Mouse (Mus musculus): ENCODE measurements around the gene Zfp366. TPM values are rescaled to one million over a fixed set of nuclear protein-coding genes. Genes with fewer than 3 reads are reported as not detected.

Zfp366 gene
- polyA plus RNA-seq, 1 experiment: 1.1 TPM

DNA sequence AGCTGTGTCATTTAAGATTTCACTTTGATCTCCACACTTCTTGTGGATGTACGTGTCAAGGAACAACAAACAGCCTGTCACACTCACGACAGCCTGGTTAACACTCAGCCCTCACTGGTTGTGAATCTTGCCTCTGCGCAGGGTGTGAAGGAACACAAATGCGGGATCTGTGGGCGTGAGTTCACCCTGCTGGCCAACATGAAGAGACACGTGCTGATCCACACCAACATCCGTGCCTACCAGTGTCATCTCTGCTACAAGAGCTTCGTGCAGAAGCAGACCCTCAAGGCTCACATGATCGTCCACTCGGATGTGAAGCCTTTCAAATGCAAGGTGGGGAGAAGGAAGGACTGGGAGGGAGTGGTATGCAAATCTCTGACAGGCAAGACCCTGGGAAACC lies 49.3 kb downstream of the Zfp366 start:
- TF ChIP-seq POLR2A (IDR thresholded peaks at IDR 0.05; ENCODE audit: borderline replicate concordance, control insufficient read depth, low read depth, low read length): no peak
- TF ChIP-seq CTCF (IDR thresholded peaks at IDR 0.05; ENCODE audit: control insufficient read depth, insufficient read depth, low read length): no peak
- Histone ChIP-seq H3K4me3 (replicated peaks; ENCODE audit: control insufficient read depth, low read depth, low read length) (no peak overlapping the region), H3K4me1 (ENCODE audit: control insufficient read depth, insufficient read depth, low read length) (no peaks in the 10 kb centered on the region), H3K27ac (ENCODE audit: control insufficient read depth, insufficient read depth, low read depth, low read length, poor library complexity) (no peak overlapping the region)
- WGBS: 79% methylated on average over 10 of the region's 10 CpGs

DNA sequence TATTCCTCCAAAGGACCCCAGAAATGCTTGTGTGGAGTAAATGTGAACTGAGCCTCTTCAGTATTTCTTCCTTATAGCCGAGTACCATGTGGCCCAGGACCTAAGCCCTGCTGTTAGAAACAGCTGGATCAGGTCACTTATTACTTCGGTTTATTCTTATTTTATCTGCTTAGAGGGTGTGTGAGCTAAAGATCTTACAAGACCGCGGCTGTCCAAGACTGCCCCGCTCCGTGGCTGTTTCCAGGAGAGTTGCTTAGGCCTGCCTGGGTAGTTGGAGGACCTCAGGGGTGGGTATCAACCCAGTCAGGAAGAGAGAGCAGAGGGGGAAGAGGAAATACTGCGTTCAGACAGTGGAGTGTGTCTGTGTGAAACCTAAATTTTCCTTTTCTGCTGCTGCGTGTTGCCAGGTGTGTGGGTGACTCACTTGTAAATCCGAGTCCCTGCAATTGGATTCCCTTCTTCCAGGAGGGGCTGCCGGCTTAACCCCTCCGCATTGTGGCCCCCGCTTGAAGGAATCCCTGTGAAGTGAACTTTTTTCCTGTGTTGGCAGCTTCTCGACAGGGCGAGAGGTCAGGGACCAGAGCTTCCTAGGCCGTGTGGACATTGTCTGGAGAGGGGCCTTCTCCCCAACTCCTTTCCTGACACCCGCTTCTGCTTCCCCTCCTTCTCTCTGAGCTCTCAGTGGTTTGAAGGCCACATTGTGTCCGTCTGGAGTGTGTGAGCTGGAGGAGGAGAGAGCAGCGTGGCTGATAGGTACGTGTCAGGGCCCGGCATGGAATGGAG lies 51.0 kb downstream of the Zfp366 start:
- no peak for TF ChIP-seq POLR2A (IDR thresholded peaks at IDR 0.05; ENCODE audit: borderline replicate concordance, control insufficient read depth, low read depth, low read length)
- TF ChIP-seq CTCF (IDR thresholded peaks at IDR 0.05; ENCODE audit: control insufficient read depth, insufficient read depth, low read length): no peak
- WGBS: 73% methylated on average over 20 of the region's 20 CpGs
- Histone ChIP-seq H3K4me1 (ENCODE audit: control insufficient read depth, insufficient read depth, low read length) (no peaks in the 10 kb centered on the region), H3K27ac (ENCODE audit: control insufficient read depth, insufficient read depth, low read depth, low read length, poor library complexity) (no peak overlapping the region), H3K4me3 (replicated peaks; ENCODE audit: control insufficient read depth, low read depth, low read length) (no peak overlapping the region)

DNA sequence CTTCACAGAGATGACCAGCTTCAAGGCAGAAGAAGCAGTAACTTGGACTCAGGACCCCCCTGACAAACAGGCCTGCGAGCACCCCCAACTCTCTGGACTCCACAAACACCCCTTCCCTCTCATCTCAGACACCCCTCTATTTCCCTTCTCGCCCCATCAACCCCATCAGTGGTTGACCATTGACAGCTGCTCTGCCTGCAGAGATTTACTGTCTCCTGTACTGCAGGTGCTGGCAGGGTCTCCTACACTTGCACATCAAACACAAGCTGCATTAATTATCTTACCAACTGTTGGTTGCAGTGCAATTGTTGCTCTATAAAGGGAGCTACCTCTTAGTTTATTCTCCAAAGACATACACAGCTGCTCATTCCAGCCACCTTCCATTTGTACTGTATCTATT lies 51.6 kb downstream of the Zfp366 start:
- Histone ChIP-seq H3K27ac (ENCODE audit: control insufficient read depth, insufficient read depth, low read depth, low read length, poor library complexity) (no peak overlapping the region), H3K4me3 (replicated peaks; ENCODE audit: control insufficient read depth, low read depth, low read length) (no peak overlapping the region), H3K4me1 (ENCODE audit: control insufficient read depth, insufficient read depth, low read length) (no peaks in the 10 kb centered on the region)
- 72% methylated on average over 2 of the region's 2 CpGs for WGBS
- TF ChIP-seq CTCF (IDR thresholded peaks at IDR 0.05; ENCODE audit: control insufficient read depth, insufficient read depth, low read length) (no peak), POLR2A (IDR thresholded peaks at IDR 0.05; ENCODE audit: borderline replicate concordance, control insufficient read depth, low read depth, low read length) (no peak)

DNA sequence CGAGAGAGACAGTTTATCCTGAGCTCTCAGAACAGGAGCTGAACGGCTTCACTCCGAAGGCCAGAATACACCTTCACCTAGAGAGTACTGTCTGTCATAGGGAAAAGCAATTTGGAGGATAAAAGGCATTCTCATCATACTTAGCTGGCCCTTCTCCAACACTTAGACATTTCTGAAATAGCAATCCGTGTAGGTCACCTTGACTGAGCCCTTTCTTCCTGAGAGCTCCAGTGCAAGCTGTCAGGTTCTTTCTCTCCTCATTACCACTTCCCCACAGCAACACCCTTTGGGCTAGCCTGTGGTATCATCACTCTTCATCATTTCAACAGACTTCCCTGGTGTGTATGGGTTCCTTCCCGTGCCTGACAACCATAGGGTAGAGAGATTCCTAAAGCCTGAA lies 52.5 kb downstream of the Zfp366 start:
- no peak overlapping the region for H3K4me3 ChIP-seq (replicated peaks; ENCODE audit: control insufficient read depth, low read depth, low read length)
- H3K4me1 ChIP-seq (ENCODE audit: control insufficient read depth, insufficient read depth, low read length): 0 out of 2 replicates have a peak, but pooled peaks cover 2% of the 10 kb centered on the region
- TF ChIP-seq CTCF (IDR thresholded peaks at IDR 0.05; ENCODE audit: control insufficient read depth, insufficient read depth, low read length): no peak
- 71% methylated on average over 5 of the region's 5 CpGs for WGBS
- H3K27ac ChIP-seq (ENCODE audit: control insufficient read depth, insufficient read depth, low read depth, low read length, poor library complexity): no peak overlapping the region

DNA sequence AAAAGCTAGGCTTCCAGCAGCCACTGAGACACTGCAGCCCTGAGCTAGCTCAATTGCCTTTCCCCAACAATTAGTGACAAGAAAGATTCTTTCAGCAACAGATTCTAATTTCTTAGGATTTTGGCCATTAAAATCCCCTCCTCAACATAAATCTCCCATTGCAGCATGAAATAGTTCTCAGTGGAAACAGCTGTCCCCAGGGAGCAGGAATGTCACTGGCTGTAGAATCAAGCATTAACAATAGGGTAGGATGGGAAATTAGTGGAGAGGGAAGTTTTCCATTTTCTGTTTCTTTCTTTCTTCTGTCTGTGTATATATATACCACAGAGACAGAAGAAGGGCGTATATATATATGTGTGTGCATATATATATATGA lies 53.2 kb downstream of the Zfp366 start:
- WGBS: 72% methylated on average over 1 of the region's 1 CpGs
- no peak overlapping the region for H3K4me3 ChIP-seq (replicated peaks; ENCODE audit: control insufficient read depth, low read depth, low read length)
- peaks cover 2% of the 10 kb centered on the region; the same call in 1 of the 2 replicates for H3K4me1 ChIP-seq (ENCODE audit: control insufficient read depth, insufficient read depth, low read length)
- TF ChIP-seq CTCF (IDR thresholded peaks at IDR 0.05; ENCODE audit: control insufficient read depth, insufficient read depth, low read length) (no peak), POLR2A (IDR thresholded peaks at IDR 0.05; ENCODE audit: borderline replicate concordance, control insufficient read depth, low read depth, low read length) (no peak)
- H3K27ac ChIP-seq (ENCODE audit: control insufficient read depth, insufficient read depth, low read depth, low read length, poor library complexity): no peak overlapping the region

DNA sequence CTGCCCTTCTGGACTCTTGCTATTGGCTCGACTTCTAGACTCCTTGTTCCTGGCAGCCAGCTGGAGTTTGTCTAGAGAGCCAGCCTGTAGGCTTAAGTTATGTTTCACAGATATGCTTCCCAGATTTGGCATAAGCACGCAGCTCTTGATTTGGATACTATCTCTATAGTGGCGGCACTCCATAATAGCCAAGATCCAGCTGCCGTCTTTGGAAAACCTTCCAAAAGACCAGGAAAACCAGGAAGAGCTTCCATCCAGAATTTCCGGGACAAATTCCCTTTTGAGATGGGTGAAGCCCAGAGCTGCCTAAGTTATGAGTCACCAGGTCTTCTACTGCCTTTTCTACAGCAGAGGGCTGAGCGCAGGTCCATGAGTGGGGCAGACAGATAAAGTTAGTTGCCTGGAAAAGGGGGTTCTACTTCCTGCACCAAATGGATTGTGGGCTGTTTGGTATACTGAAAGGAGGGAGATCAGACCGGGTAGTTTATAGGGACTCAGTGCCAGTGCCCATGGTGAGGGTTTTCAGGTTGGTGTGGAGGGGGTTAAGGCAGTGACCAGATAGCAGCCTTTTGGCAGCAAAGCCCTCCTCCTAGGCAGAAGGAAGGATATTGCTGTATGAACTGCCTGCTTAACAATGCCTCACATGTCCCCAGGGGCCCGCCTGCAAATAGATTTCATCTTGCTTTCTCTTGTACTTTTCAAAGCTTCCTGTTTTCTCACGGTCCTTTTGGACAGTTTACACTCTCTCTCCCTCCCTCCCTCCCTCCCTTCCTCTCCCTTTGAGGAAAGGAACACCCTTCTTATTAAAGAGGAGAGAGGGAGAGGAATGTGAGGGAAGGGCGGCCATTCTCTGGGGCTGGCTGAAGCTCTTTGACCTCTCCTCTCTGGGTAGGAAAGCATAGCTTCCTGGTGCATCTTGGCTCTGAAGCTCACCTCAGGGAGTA lies 53.9 kb downstream of the Zfp366 start:
- peaks cover 2% of the 10 kb centered on the region; the same call in 1 of the 2 replicates for H3K4me1 ChIP-seq (ENCODE audit: control insufficient read depth, insufficient read depth, low read length)
- WGBS: 57% methylated on average over 10 of the region's 10 CpGs
- H3K27ac ChIP-seq (ENCODE audit: control insufficient read depth, insufficient read depth, low read depth, low read length, poor library complexity): no peak overlapping the region
- H3K4me3 ChIP-seq (replicated peaks; ENCODE audit: control insufficient read depth, low read depth, low read length): no peak overlapping the region
- no peak for TF ChIP-seq CTCF (IDR thresholded peaks at IDR 0.05; ENCODE audit: control insufficient read depth, insufficient read depth, low read length)
- no peak for TF ChIP-seq POLR2A (IDR thresholded peaks at IDR 0.05; ENCODE audit: borderline replicate concordance, control insufficient read depth, low read depth, low read length)

DNA sequence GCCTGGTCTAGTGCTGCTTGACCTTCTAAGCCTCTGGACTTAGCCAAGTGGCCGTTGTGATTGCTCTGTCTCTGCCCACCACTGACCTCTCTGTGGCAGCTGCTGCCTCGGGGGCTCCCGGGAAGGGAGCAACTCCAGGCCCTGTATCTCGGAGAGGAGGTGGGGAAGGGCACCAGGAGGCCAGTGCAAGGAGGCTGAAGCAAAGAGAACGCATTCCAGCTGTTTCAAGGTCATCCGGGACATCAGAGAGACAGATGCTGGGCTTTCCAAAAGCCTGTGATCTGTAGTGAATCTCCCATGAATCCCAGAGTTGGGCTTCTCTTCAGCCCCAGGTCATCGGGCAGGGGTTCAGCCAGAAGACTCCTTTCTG lies 54.5 kb downstream of the Zfp366 start:
- TF ChIP-seq CTCF (IDR thresholded peaks at IDR 0.05; ENCODE audit: control insufficient read depth, insufficient read depth, low read length) (no peak), POLR2A (IDR thresholded peaks at IDR 0.05; ENCODE audit: borderline replicate concordance, control insufficient read depth, low read depth, low read length) (no peak)
- WGBS: 68% methylated on average over 7 of the region's 7 CpGs
- H3K4me1 ChIP-seq (ENCODE audit: control insufficient read depth, insufficient read depth, low read length): peaks cover 2% of the 10 kb centered on the region; the same call in 1 of the 2 replicates
- H3K4me3 ChIP-seq (replicated peaks; ENCODE audit: control insufficient read depth, low read depth, low read length): no peak overlapping the region
- no peak overlapping the region for H3K27ac ChIP-seq (ENCODE audit: control insufficient read depth, insufficient read depth, low read depth, low read length, poor library complexity)

DNA sequence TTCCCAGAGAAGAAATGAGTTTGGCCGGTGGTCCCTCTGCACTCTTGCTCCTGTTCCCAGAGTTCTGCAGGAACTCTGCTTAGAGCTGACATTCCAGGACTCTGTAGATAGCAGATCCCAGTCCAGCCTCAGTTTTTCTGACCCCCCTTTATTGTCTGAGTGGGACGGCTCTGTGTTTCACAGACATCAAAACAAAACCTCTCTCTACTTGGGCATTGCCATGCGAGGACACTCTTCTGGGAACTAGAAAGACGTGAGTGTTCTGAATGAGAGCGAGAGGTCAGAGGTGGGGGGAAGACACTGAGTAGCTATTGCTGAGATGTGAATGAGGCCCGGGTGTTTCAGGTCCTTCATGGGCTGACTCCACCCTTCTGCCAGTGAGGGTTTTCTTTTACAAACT lies 55.1 kb downstream of the Zfp366 start:
- H3K4me3 ChIP-seq (replicated peaks; ENCODE audit: control insufficient read depth, low read depth, low read length): no peak overlapping the region
- TF ChIP-seq CTCF (IDR thresholded peaks at IDR 0.05; ENCODE audit: control insufficient read depth, insufficient read depth, low read length) (no peak), POLR2A (IDR thresholded peaks at IDR 0.05; ENCODE audit: borderline replicate concordance, control insufficient read depth, low read depth, low read length) (no peak)
- H3K27ac ChIP-seq (ENCODE audit: control insufficient read depth, insufficient read depth, low read depth, low read length, poor library complexity): no peak overlapping the region
- whole genome bisulfite sequencing: 70% methylated on average over 6 of the region's 6 CpGs
- peaks cover 2% of the 10 kb centered on the region; the same call in 1 of the 2 replicates for H3K4me1 ChIP-seq (ENCODE audit: control insufficient read depth, insufficient read depth, low read length)

Measured in bone marrow, adult 2 months (tissue).